Mouse (Mus musculus): Measurements from ENCODE around the gene Lcn9. TPM values are rescaled to one million over a fixed set of nuclear protein-coding genes. Genes with fewer than 3 reads are reported as not detected.

Gene Lcn9
- polyA plus RNA-seq (2012; rRNA removed), result not detected in 2 replicates

GRCm38 (mm10) chr2:25822806-25823205 is at the start of gene Lcn9:
Lcn9 (plus strand) TSS chr2:25823153.

GRCm38 (mm10) chr2:25776717-25777116 is 46.2 kb upstream of the Lcn9 start, which contains the start of gene Lcn11:
Lcn11 (plus strand) TSS chr2:25777017.

DNA sequence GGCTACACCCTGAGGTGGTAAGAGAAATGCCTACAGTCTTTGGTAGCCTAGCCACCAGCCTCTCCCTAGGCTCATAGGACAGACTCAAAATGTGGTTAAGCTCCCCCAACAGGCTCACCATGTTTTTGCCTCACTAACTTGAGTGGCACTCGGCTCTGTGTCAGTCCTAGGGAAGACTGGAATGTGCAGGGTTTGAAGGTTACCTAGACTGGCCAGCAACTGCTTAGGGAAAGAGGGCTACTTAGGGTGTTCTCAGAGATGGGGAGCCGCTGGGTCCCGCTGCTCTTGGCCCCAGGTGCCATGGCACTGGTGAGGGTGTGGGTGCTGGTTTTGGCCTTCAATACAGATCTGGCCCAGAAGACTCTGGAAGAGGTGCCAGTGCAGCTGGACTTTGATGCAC is 41.0 kb upstream of the Lcn9 start, which contains the start of gene Gm13539:
Gene Gm13539, plus strand, starts transcription at position 301 of the 400 bp plus-strand sequence.

GRCm38 (mm10) chr2:25815748-25816147 is 7.2 kb upstream of the Lcn9 start, which contains the start of gene Glt6d1:
Glt6d1 (minus strand) TSS chr2:25815848.

DNA sequence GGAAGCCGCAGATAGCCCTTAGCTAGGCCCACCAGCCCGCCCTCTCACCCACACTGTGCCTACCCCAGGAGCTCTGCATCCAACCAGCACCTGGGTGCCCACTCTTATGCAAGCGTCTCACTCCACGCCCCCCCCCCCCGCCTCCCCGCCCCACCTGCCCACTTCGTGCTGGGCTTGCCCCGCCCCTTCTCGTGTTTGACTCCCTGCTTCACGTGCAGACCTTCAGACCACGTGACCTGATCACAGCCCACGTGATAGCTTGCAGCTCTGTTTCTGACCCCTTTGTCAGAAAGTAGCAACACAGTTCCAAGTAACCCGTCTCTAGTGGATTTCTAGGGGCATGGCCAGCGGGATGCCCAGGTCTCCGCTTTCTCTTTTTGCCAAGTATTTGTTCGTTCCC is 24.3 kb downstream of the Lcn9 start, which contains the start of gene Sohlh1:
Gene Sohlh1, minus strand, starts transcription at position 23 of the 400 bp plus-strand sequence.

GRCm38 (mm10) chr2:25863337-25864131 is 40.6 kb downstream of the Lcn9 start, which contains the start of gene Kcnt1:
Kcnt1 (plus strand) TSS chr2:25863734.

Other genes starting within 250 kb of the Lcn9 start
- gene Mamdc4, start 248.3 kb upstream of the Lcn9 start, polyA plus RNA-seq (2012; rRNA removed), result 0.99 and 2.5 TPM in 2 replicates
- 33.1 and 38.3 TPM in 2 replicates for gene Phpt1, start 247.9 kb upstream of the Lcn9 start, polyA plus RNA-seq (2012; rRNA removed)
- gene Ajm1, start 241.4 kb upstream of the Lcn9 start, polyA plus RNA-seq (2012; rRNA removed), result 0.05 and 0.13 TPM in 2 replicates
- 17.2 and 22.1 TPM in 2 replicates for gene Rabl6, start 214.6 kb upstream of the Lcn9 start, polyA plus RNA-seq (2012; rRNA removed)
- gene Ccdc183, start 205.5 kb upstream of the Lcn9 start, polyA plus RNA-seq (2012; rRNA removed), result not detected in 2 replicates
- gene Tmem141, start 201.1 kb upstream of the Lcn9 start, polyA plus RNA-seq (2012; rRNA removed), result 23.0 and 24.3 TPM in 2 replicates
- 84.3 and 88.2 TPM in 2 replicates for gene Fcna, start 195.1 kb upstream of the Lcn9 start, polyA plus RNA-seq (2012; rRNA removed)
- gene Lcn8, start 170.0 kb upstream of the Lcn9 start, polyA plus RNA-seq (2012; rRNA removed), result not detected in 2 replicates
- not detected in 2 replicates for gene Lcn5, start 165.2 kb upstream of the Lcn9 start, polyA plus RNA-seq (2012; rRNA removed)
- not detected in 2 replicates for gene Lcn6, start 146.4 kb upstream of the Lcn9 start, polyA plus RNA-seq (2012; rRNA removed)
- not detected in 2 replicates for gene Lcn10, start 140.4 kb upstream of the Lcn9 start, polyA plus RNA-seq (2012; rRNA removed)
- gene Obp2a, start 123.1 kb upstream of the Lcn9 start, polyA plus RNA-seq (2012; rRNA removed), result not detected in 2 replicates
- gene Bmyc, start 116.4 kb upstream of the Lcn9 start, polyA plus RNA-seq (2012; rRNA removed), result 4.9 and 5.3 TPM in 2 replicates
- not detected in 2 replicates for gene Obp2b, start 86.1 kb upstream of the Lcn9 start, polyA plus RNA-seq (2012; rRNA removed)
- not detected in 2 replicates for gene Lcn3, start 57.6 kb upstream of the Lcn9 start, polyA plus RNA-seq (2012; rRNA removed)
- not detected in 2 replicates for gene Lcn11, start 46.1 kb upstream of the Lcn9 start, polyA plus RNA-seq (2012; rRNA removed)
- not detected in 2 replicates for gene Gm13539, start 40.9 kb upstream of the Lcn9 start, polyA plus RNA-seq (2012; rRNA removed)
- gene Glt6d1, start 7.3 kb upstream of the Lcn9 start, polyA plus RNA-seq (2012; rRNA removed), result not detected in 2 replicates
- not detected in 2 replicates for gene Sohlh1, start 24.1 kb downstream of the Lcn9 start, polyA plus RNA-seq (2012; rRNA removed)
- 0.17 and 0.23 TPM in 2 replicates for gene Kcnt1, start 40.6 kb downstream of the Lcn9 start, polyA plus RNA-seq (2012; rRNA removed)
- 1.7 and 2.0 TPM in 2 replicates for gene Camsap1, start 160.1 kb downstream of the Lcn9 start, polyA plus RNA-seq (2012; rRNA removed)
- 142 and 147 TPM in 2 replicates for gene Ubac1, start 198.6 kb downstream of the Lcn9 start, polyA plus RNA-seq (2012; rRNA removed)

Measured in liver, embryonic 18 days (tissue).